Comparison of ENCODE assay signal across 8 mouse cellular contexts in the genomic region with DNA sequence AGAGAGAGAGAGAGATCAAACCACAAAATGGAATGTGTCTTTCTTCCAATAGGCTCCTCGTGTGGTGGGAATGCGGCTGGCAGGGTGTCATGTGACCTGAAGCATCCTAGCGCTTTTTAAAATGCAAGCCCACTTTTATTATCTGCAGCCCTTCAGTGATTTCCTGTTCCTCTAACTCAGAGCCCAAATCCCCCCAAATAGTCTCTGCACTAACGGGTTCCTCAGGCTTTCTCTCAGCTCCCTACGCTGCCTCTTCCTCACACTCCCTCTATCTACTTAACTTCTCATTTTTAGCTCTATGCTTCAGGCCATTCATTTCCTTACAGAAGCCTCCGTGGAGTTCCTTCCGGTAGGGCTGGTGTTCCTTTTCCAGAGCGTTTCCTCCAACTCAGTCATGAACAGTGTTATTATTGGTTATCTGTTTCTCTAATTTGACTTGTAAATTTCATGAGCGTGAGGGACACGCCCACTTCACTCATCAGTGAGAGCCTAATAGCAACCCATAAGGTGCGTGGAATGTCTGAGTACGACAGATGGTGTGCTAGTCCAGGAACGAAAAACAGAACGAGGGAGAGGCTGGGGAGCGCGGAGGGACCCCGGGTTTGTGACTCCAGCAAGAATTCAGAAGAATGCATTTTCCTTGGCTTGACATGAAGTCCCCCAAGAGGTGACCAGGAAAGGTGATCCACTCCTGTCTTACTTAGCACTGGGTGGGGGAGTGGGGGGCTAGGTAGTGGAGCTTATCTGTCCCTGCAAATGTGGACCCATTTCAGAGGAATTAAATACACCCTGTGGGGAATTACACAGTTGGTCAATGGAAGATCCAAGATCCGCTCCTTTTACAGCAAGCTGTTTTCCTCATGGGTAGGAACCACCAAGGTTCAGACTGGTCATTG. TPM values are rescaled to one million over a fixed set of nuclear protein-coding genes. Genes with fewer than 3 reads are reported as not detected.
DNase-seq lines count a peak whose midpoint lies in the region; ATAC-seq and TF ChIP-seq lines count a peak whose summit lies in the region.

No protein-coding gene starts in this region.

- 0 out of 2 replicates have a peak, but pooled peaks cover 3% of the 10 kb centered on the region for H3K4me1 ChIP-seq in neural tube, embryonic 11.5 days (ENCODE audit: control insufficient read depth, insufficient read depth, low read length)
- H3K4me1 ChIP-seq in heart, postnatal 0 days (ENCODE audit: control insufficient read depth, insufficient read depth): peaks cover 17% of the 10 kb centered on the region
- peaks cover 19% of the 10 kb centered on the region for H3K4me1 ChIP-seq in midbrain, embryonic 13.5 days (replicated peaks)

- H3K36me3 ChIP-seq in neural tube, embryonic 11.5 days (ENCODE audit: control insufficient read depth, insufficient read depth, low read length): no peaks in the 10 kb centered on the region
- no peaks in the 10 kb centered on the region for H3K36me3 ChIP-seq in heart, postnatal 0 days (replicated peaks; ENCODE audit: control insufficient read depth, insufficient read depth, low read length)
- H3K36me3 ChIP-seq in midbrain, embryonic 13.5 days: no peaks in the 10 kb centered on the region

- no peak overlapping the region for H3K4me3 ChIP-seq in neural tube, embryonic 11.5 days (ENCODE audit: low read depth, low read length)
- peak overlapping the region; percentile 40 for H3K4me3 ChIP-seq in heart, postnatal 0 days (ENCODE audit: low read depth, low read length)
- H3K4me3 ChIP-seq in midbrain, embryonic 13.5 days (replicated peaks): peak overlapping the region; percentile 17

- no peak for DNase-seq in neural tube, embryonic 11.5 days (ENCODE audit: low spot score)
- DNase-seq in neural tube, embryonic 10.5 days (ENCODE audit: extremely low spot score, low spot score): no peak
- peak; percentile 76 for DNase-seq in c-Kit-positive CD71-positive TER-119-negative erythroid progenitor cells, embryonic 14.5 days (ENCODE audit: low read depth)
- peak; percentile 30 for DNase-seq in heart, postnatal 0 days (ENCODE audit: low spot score)
- peak; percentile 57 for DNase-seq in layer of hippocampus, postnatal 36 days
- no peak for DNase-seq in adrenal gland, postnatal 14 days
- no peak for DNase-seq in cerebellum, adult 11-12 months

- H3K9ac ChIP-seq in neural tube, embryonic 11.5 days (ENCODE audit: low read length): no peak overlapping the region; the same call in 1 of the 2 replicates
- no peak overlapping the region for H3K9ac ChIP-seq in heart, postnatal 0 days (replicated peaks; ENCODE audit: low read depth, low read length)
- H3K9ac ChIP-seq in midbrain, embryonic 13.5 days (replicated peaks): peak overlapping the region; percentile 1; the same call in 1 of the 2 replicates

- no peak for TF ChIP-seq EP300 in heart, postnatal 0 days (IDR thresholded peaks at IDR 0.05; ENCODE audit: low read depth)

- peak overlapping the region; percentile 56 for H3K4me2 ChIP-seq in neural tube, embryonic 11.5 days (ENCODE audit: low read depth)
- peak overlapping the region; percentile 66 for H3K4me2 ChIP-seq in heart, postnatal 0 days (ENCODE audit: low read depth, low read length)
- H3K4me2 ChIP-seq in midbrain, embryonic 13.5 days (replicated peaks): peak overlapping the region; percentile 50

- TF ChIP-seq CTCF in heart, postnatal 0 days (IDR thresholded peaks at IDR 0.05; ENCODE audit: low read depth): no peak

- 23% methylated on average over 18 of the region's 18 CpGs for WGBS in neural tube, embryonic 11.5 days
- WGBS in heart, postnatal 0 days: 14% methylated on average over 18 of the region's 18 CpGs
- WGBS in midbrain, embryonic 13.5 days: 28% methylated on average over 18 of the region's 18 CpGs

- no peaks in the 10 kb centered on the region for H3K9me3 ChIP-seq in neural tube, embryonic 11.5 days (ENCODE audit: control insufficient read depth, low read length)
- no peaks in the 10 kb centered on the region for H3K9me3 ChIP-seq in heart, postnatal 0 days (replicated peaks; ENCODE audit: control insufficient read depth, low read length)
- no peaks in the 10 kb centered on the region for H3K9me3 ChIP-seq in midbrain, embryonic 13.5 days

- no peak overlapping the region for H3K27ac ChIP-seq in neural tube, embryonic 11.5 days (ENCODE audit: low read depth, low read length)
- H3K27ac ChIP-seq in heart, postnatal 0 days (ENCODE audit: low read depth): no peak overlapping the region
- 0 out of 2 replicates have a peak overlapping the region, but pooled peaks have one; percentile 53 for H3K27ac ChIP-seq in midbrain, embryonic 13.5 days

- no peaks in the 10 kb centered on the region for H3K27me3 ChIP-seq in neural tube, embryonic 11.5 days (ENCODE audit: control insufficient read depth, insufficient read depth, low read length)
- H3K27me3 ChIP-seq in heart, postnatal 0 days (ENCODE audit: control insufficient read depth, insufficient read depth, low read length): no peaks in the 10 kb centered on the region
- H3K27me3 ChIP-seq in midbrain, embryonic 13.5 days: peaks cover 7% of the 10 kb centered on the region

- ATAC-seq in neural tube, embryonic 11.5 days (ENCODE audit: insufficient read depth, low FRiP score, low TSS enrichment): peak; percentile 31; the same call in 1 of the 2 replicates
- ATAC-seq in heart, postnatal 0 days (ENCODE audit: insufficient read depth, low read depth): peak; percentile 42
- ATAC-seq in midbrain, embryonic 13.5 days: peak; percentile 55

RNA-seq across cellular contexts. Expression of a gene that starts 38.2 kb away (rescaled TPM):
- 228 and 238 TPM in 2 replicates for polyA plus RNA-seq in neural tube, embryonic 11.5 days (2014; fragmentation: Nextera tagmentation; extraction: Ambion mirVana)
- total RNA-seq in heart, postnatal 0 days (2014; rRNA removed; ENCODE audit: low replicate concordance): 57.8 and 82.3 TPM in 2 replicates
- polyA plus RNA-seq in heart, postnatal 0 days (2015; fragmentation: Nextera tagmentation; extraction: Ambion mirVana): 53.2 and 55.7 TPM in 2 replicates
- 100 to 1,000 TPM; 119 TPM for total RNA-seq in layer of hippocampus, postnatal 36 days (2021)
- 203 and 210 TPM in 2 replicates for polyA plus RNA-seq in midbrain, embryonic 13.5 days (2015; fragmentation: Nextera tagmentation; extraction: Ambion mirVana)
- 76.0 and 87.9 TPM in 2 replicates for total RNA-seq in adrenal gland, postnatal 14 days (2021)

Comparison
In these comparisons a context has a peak if more than half of its experiments do, and no peak if none do; other contexts are left out.
1. DNase-seq: peak in c-Kit-positive CD71-positive TER-119-negative erythroid progenitor cells, embryonic 14.5 days (single experiment), heart, postnatal 0 days (single experiment) and layer of hippocampus, postnatal 36 days (2 of 2); none in neural tube, embryonic 11.5 days (single experiment), neural tube, embryonic 10.5 days (single experiment), adrenal gland, postnatal 14 days (single experiment) and cerebellum, adult 11-12 months (single experiment).
2. Peak in every context shown above with its lines, with median percentiles within 50 percentile points of each other: ATAC-seq and H3K4me2 ChIP-seq.